Mouse (Mus musculus) stomach, embryonic 14.5 days (tissue): Measurements from ENCODE around the gene Klhdc8b. TPM values are rescaled to one million over a fixed set of nuclear protein-coding genes. Genes with fewer than 3 reads are reported as not detected.

Source experiments
- ATAC-seq: fragments of 200-750 bp; cut with Nextera tagmentation; 2 replicates; pipeline ENCODE4 v1.8.0; 2017; ENCODE audit warnings: low read depth, moderate TSS enrichment; ENCODE audit not compliant: insufficient number of reproducible peaks, insufficient read depth, low FRiP score
- H3K27ac ChIP-seq: fragments of 300-500 bp; sonication (generic); 2 replicates; pipeline ENCODE4 v1.5.1; 2014; ENCODE audit warnings: mild to moderate bottlenecking, low read length, moderate library complexity, mixed read lengths
- H3K27me3 ChIP-seq: fragments of 300-500 bp; sonication (generic); 2 replicates; pipeline ENCODE4 v1.6.1; 2014; ENCODE audit warnings: low read length, control low read depth, mixed read lengths; ENCODE audit not compliant: control insufficient read depth, insufficient read depth
- H3K36me3 ChIP-seq: fragments of 300-500 bp; sonication (generic); 2 replicates; pipeline ENCODE4 v1.6.1; 2014; ENCODE audit warnings: mild to moderate bottlenecking, control low read depth, low read length, moderate library complexity, mixed read lengths; ENCODE audit not compliant: control insufficient read depth, insufficient read depth
- H3K4me1 ChIP-seq: fragments of 300-500 bp; sonication (generic); 2 replicates; pipeline ENCODE4 v1.6.1; 2014; ENCODE audit warnings: low read length, control low read depth, mixed read lengths; ENCODE audit not compliant: control insufficient read depth, insufficient read depth
- H3K4me2 ChIP-seq: fragments of 300-500 bp; sonication (generic); replicated peaks from 2 replicates; pipeline ENCODE4 v1.6.1; 2014; ENCODE audit warnings: low read depth, low read length, control low read depth
- H3K4me3 ChIP-seq: fragments of 300-500 bp; sonication (generic); 2 replicates; pipeline ENCODE4 v1.5.1; 2014; ENCODE audit warnings: low read depth, low read length, control low read depth
- H3K9ac ChIP-seq: fragments of 300-500 bp; sonication (generic); replicated peaks from 2 replicates; pipeline ENCODE4 v1.6.1; 2014; ENCODE audit warnings: low read depth, mild to moderate bottlenecking, control low read depth, low read length, moderate library complexity, mixed read lengths
- H3K9me3 ChIP-seq: fragments of 300-500 bp; sonication (generic); 2 replicates; pipeline ENCODE4 v1.6.1; 2016; ENCODE audit warnings: low read depth, low read length, control low read depth; ENCODE audit not compliant: control insufficient read depth
- WGBS: fragments of 180-500 bp; shearing (Covaris S2); extraction: QIAGEN DNeasy Blood & Tissue Kit; methylation state at CpG from one replicate; pipeline ENCODE4 v1.1.7; 2014; 5-methylcytosine and 5-hydroxymethylcytosine counted together
- polyA plus RNA-seq: library from polyadenylated mRNA; unstranded; fragments of >200 nt; fragmentation: Nextera tagmentation; extraction: Ambion mirVana; gene quantifications from 2 replicates; pipeline ENCODE4 v1.2.1, GENCODE M21; 2014

Gene Klhdc8b
- polyA plus RNA-seq, 1 experiment from 2014 or later = 64.9 TPM

- H3K9ac ChIP-seq = no peak overlapping the region
- H3K9me3 ChIP-seq = no peaks in the 10 kb centered on the region
- H3K27me3 ChIP-seq = no peaks in the 10 kb centered on the region
- H3K4me3 ChIP-seq = no peak overlapping the region
- H3K27ac ChIP-seq = no peak overlapping the region
- no peak for ATAC-seq
- H3K4me2 ChIP-seq = no peak overlapping the region
- 95% methylated on average over 8 of the region's 8 CpGs for WGBS
- H3K4me1 ChIP-seq = peaks cover 13% of the 10 kb centered on the region; the same call in 1 of the 2 replicates
- H3K36me3 ChIP-seq = peaks cover 76% of the 10 kb centered on the region
Observed at GRCm38 (mm10) chr9:108493246-108493645, 31.9 kb upstream of the Klhdc8b start.

GRCm38 (mm10) chr9:108492043-108492750, 30.8 kb upstream of the Klhdc8b start:
- peaks cover 13% of the 10 kb centered on the region; the same call in 1 of the 2 replicates for H3K4me1 ChIP-seq
- peak overlapping the region; percentile 2; the same call in 1 of the 2 replicates for H3K9ac ChIP-seq
- peak overlapping the region; percentile 95 for H3K4me3 ChIP-seq
- 81% methylated on average over 16 of the region's 16 CpGs for WGBS
- H3K4me2 ChIP-seq = peak overlapping the region; percentile 73
- no peak overlapping the region for H3K27ac ChIP-seq
- no peaks in the 10 kb centered on the region for H3K9me3 ChIP-seq
- peaks cover 76% of the 10 kb centered on the region for H3K36me3 ChIP-seq
- no peaks in the 10 kb centered on the region for H3K27me3 ChIP-seq
- no peak for ATAC-seq

GRCm38 (mm10) chr9:108491286-108491580, 29.9 kb upstream of the Klhdc8b start:
- 6% methylated on average over 12 of the region's 12 CpGs for WGBS
- H3K9ac ChIP-seq = peak overlapping the region; percentile 94
- H3K36me3 ChIP-seq = peaks cover 76% of the 10 kb centered on the region
- no peaks in the 10 kb centered on the region for H3K9me3 ChIP-seq
- no peak for ATAC-seq
- no peaks in the 10 kb centered on the region for H3K27me3 ChIP-seq
- peaks cover 13% of the 10 kb centered on the region; the same call in 1 of the 2 replicates for H3K4me1 ChIP-seq
- peak overlapping the region; percentile 95 for H3K4me3 ChIP-seq
- H3K4me2 ChIP-seq = peak overlapping the region; percentile 73
- H3K27ac ChIP-seq = peak overlapping the region; percentile 96

DNA sequence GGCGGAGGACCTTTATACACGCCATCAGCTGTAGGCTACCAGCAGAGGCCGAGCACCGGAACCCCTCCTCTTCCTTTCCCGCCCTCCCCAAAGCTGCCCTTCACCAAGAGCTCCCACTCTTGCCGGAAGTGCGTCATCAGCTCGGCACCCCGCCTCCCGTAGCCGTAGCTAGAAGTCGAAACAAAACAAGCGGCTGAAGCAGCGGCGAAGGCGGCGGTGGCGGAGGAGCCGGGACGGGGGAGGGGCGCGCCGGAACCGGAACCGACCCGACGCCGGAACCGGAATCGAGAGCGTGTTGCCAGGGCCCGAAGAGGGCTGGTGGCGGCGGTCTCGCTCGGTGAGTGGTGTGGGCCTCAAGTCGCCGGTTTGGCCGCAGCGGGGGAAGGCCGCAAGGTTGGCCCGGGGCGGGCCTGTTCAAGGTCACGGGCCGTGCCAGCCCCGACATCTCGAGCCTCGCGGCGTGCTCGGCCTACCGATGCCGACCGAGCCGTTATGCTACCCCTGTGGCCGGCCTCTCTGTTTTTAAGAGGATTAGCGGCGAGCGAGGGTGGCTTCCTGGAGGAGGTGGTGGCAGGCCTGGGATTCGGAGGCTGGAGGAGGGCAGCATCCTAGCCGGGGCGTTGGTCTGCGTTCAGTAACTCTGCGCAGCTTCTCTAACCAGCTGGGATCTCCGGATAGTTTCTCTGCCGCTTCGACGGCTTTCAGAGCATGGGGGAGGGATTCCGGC, 29.3 kb upstream of the Klhdc8b start, which contains the start of gene Usp19:
Gene Usp19, plus strand, starts transcription at position 44 of the 727 bp plus-strand sequence.
- Histone ChIP-seq H3K27ac (peak within 1 kb of the TSS; percentile 96), H3K4me1 (peaks cover 13% of the 10 kb centered on the region; the same call in 1 of the 2 replicates), H3K27me3 (no peaks in the 10 kb centered on the region), H3K9ac (peak within 1 kb of the TSS; percentile 94), H3K9me3 (no peaks in the 10 kb centered on the region), H3K36me3 (peaks cover 75% of the 10 kb centered on the region), H3K4me2 (peak within 1 kb of the TSS; percentile 73), H3K4me3 (peak within 1 kb of the TSS; percentile 95)
- WGBS = under 1% methylated on average over 68 of the region's 69 CpGs
- ATAC-seq = peak; percentile 93

GRCm38 (mm10) chr9:108489702-108490558, 28.5 kb upstream of the Klhdc8b start:
- Histone ChIP-seq H3K36me3 (peaks cover 75% of the 10 kb centered on the region), H3K9ac (peak overlapping the region; percentile 94; the same call in 1 of the 2 replicates), H3K27me3 (no peaks in the 10 kb centered on the region), H3K4me3 (peak overlapping the region; percentile 95), H3K4me1 (peaks cover 13% of the 10 kb centered on the region; the same call in 1 of the 2 replicates), H3K9me3 (no peaks in the 10 kb centered on the region), H3K4me2 (peak overlapping the region; percentile 73), H3K27ac (peak overlapping the region; percentile 96)
- 61% methylated on average over 26 of the region's 26 CpGs for WGBS
- ATAC-seq = peak; percentile 11; the same call in 1 of the 2 replicates

DNA sequence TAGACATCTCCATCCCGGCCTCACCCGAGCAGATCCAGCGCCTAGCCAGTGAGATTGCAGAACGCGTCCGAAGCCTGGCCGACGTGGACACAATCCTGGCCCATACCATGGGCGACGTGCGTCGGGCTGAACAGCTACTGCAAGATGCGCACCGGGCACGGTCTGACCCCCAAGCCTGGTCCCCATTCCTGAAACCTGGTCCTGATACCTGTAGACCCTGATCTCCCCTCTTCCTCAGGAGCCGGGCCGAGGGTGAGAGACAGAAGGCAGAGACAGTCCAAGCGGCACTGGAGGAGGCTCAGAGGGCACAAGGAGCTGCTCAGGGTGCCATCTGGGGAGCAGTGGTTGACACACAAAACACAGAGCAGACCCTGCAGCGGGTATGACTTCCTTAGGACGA, 27.8 kb upstream of the Klhdc8b start:
- H3K9ac ChIP-seq = no peak overlapping the region

DNA sequence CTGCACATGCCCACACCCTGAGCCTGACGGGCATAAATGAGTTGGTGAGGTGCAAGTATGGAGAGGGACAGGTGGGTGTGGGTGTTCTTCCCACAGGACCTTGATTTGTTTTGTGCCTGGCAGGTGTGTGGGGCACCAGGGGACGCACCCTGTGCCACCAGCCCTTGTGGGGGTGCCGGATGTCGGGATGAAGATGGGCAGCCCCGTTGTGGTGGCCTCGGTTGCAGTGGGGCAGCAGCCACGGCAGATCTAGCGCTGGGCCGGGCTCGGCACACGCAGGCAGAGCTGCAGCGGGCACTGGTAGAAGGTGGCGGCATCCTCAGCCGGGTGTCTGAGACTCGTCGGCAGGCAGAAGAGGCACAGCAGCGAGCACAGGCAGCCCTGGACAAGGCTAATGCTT, 27.0 kb upstream of the Klhdc8b start:
- Histone ChIP-seq H3K9ac (no peak overlapping the region), H3K4me2 (no peak overlapping the region), H3K27me3 (no peaks in the 10 kb centered on the region), H3K4me3 (no peak overlapping the region), H3K36me3 (peaks cover 74% of the 10 kb centered on the region), H3K4me1 (peaks cover 13% of the 10 kb centered on the region; the same call in 1 of the 2 replicates), H3K27ac (no peak overlapping the region), H3K9me3 (no peaks in the 10 kb centered on the region)
- 93% methylated on average over 17 of the region's 17 CpGs for WGBS
- no peak for ATAC-seq

More for the DNA sequence above, 27.8 kb upstream of the Klhdc8b start:
- no peaks in the 10 kb centered on the region for H3K27me3 ChIP-seq
- H3K27ac ChIP-seq = no peak overlapping the region
- ATAC-seq = no peak
- peaks cover 13% of the 10 kb centered on the region; the same call in 1 of the 2 replicates for H3K4me1 ChIP-seq
- H3K4me3 ChIP-seq = no peak overlapping the region
- no peak overlapping the region for H3K4me2 ChIP-seq
- 96% methylated on average over 20 of the region's 20 CpGs for WGBS
- H3K36me3 ChIP-seq = peaks cover 74% of the 10 kb centered on the region
- H3K9me3 ChIP-seq = no peaks in the 10 kb centered on the region

DNA sequence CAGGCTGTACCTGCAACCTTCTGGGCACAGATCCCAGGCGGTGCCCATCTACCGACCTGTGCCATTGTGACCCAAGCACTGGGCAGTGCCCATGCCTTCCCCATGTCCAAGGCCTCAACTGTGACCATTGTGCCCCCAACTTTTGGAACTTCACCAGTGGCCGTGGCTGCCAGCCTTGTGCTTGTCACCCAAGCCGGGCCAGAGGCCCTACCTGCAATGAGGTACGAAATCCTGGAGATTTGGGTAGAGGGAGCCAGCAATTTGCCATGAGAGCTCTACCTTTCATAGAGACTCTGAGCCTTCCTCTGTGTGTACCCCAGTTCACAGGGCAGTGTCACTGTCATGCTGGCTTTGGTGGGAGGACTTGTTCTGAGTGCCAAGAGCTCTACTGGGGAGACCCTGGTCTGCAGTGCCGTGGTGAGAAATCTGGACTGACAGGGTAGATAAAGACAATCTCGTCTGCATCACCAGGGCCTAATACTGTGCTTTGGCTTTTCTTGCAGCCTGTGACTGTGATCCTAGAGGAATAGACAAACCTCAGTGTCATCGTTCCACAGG, 25.7 kb upstream of the Klhdc8b start:
- no peak for ATAC-seq
- Histone ChIP-seq H3K36me3 (peaks cover 76% of the 10 kb centered on the region), H3K9ac (no peak overlapping the region), H3K4me2 (no peak overlapping the region), H3K27ac (no peak overlapping the region), H3K4me3 (no peak overlapping the region), H3K4me1 (peaks cover 9% of the 10 kb centered on the region; the same call in 1 of the 2 replicates), H3K27me3 (no peaks in the 10 kb centered on the region), H3K9me3 (no peaks in the 10 kb centered on the region)
- 94% methylated on average over 8 of the region's 8 CpGs for WGBS
